Mouse (Mus musculus) layer of hippocampus, postnatal 14 days (tissue): ENCODE measurements around the gene G530012D18Rik. TPM values are rescaled to one million over a fixed set of nuclear protein-coding genes. Genes with fewer than 3 reads are reported as not detected.
"Not testable (repeated sequence)": the region's sequence is repeated elsewhere in the genome, so short reads cannot be mapped to it uniquely, and the experiment has no call there.

ENCODE experiments used
- DNase-seq, 2 experiments: peaks; one replicate each; pipeline ENCODE4 v3.0.0; 2021 to 2022; ENCODE audit warnings: low spot score in 2 of 2, mixed read lengths in 1 of 2
- total RNA-seq, 2 experiments: library from RNA; stranded (reverse); gene quantifications; 2 replicates each; pipeline ENCODE4 v1.2.3; 2021

G530012D18Rik gene
- total RNA-seq, 2 experiments from 2014 or later = not detected

- DNase-seq = not testable (repeated sequence)
Observed at GRCm38 (mm10) chr1:85615096-85615495, 39.6 kb downstream of the G530012D18Rik start.

GRCm38 (mm10) chr1:85615819-85616218 lies 40.3 kb downstream of the G530012D18Rik start:
- DNase-seq = not testable (repeated sequence)

- not testable (repeated sequence) for DNase-seq
Observed at GRCm38 (mm10) chr1:85617161-85617560, 41.7 kb downstream of the G530012D18Rik start.

GRCm38 (mm10) chr1:85618689-85619088 lies 43.2 kb downstream of the G530012D18Rik start:
- not testable (repeated sequence) for DNase-seq

Other genes with a start within 250 kb of the G530012D18Rik start
- 1 to 10 TPM in 1 of 2 experiments, under 1 TPM in 1; 0.38 to 1.8 TPM for gene Sp110, start 23.1 kb downstream of the G530012D18Rik start, total RNA-seq
- gene Sp140, start 24.7 kb downstream of the G530012D18Rik start, total RNA-seq = under 1 TPM; 0.60 to 0.65 TPM
- under 1 TPM; 0.43 to 0.44 TPM for gene Sp100, start 74.3 kb downstream of the G530012D18Rik start, total RNA-seq
- under 1 TPM in 1 of 2 experiments, not detected in 1; 0.36 TPM for gene A630001G21Rik, start 203.0 kb downstream of the G530012D18Rik start, total RNA-seq
- gene Cab39, start 217.8 kb downstream of the G530012D18Rik start, total RNA-seq = 100 to 1,000 TPM; 126 to 129 TPM